Mouse (Mus musculus): ENCODE results near the gene Slc16a10. TPM values are rescaled to one million over a fixed set of nuclear protein-coding genes. Genes with fewer than 3 reads are reported as not detected.
"Not testable (repeated sequence)": the region's sequence is repeated elsewhere in the genome, so short reads cannot be mapped to it uniquely, and the experiment has no call there.

Slc16a10 gene
- total RNA-seq, 2 experiments from 2014 or later = 23.0 to 25.2 TPM

- DNase-seq (ENCODE audit: low spot score) = no peak
- intact Hi-C loops (cut with DNase I) = no loop called here
Measured at GRCm38 (mm10) chr10:40050763-40051162, 91.3 kb downstream of the Slc16a10 start.

- DNase-seq (ENCODE audit: low spot score) = no peak
- intact Hi-C loops (cut with DNase I) = no loop called here
Measured at GRCm38 (mm10) chr10:40041339-40041738, 100.7 kb downstream of the Slc16a10 start.

- no peak for DNase-seq (ENCODE audit: low spot score)
- intact Hi-C loops (cut with DNase I) = no loop called here
Measured at GRCm38 (mm10) chr10:40036686-40037560, 105.1 kb downstream of the Slc16a10 start.

GRCm38 (mm10) chr10:40034956-40035355, 107.1 kb downstream of the Slc16a10 start:
- intact Hi-C loops (cut with DNase I) = no loop called here
- DNase-seq (ENCODE audit: low spot score) = no peak

- DNase-seq (ENCODE audit: low spot score) = no peak
- intact Hi-C loops (cut with DNase I) = no loop called here
Measured at GRCm38 (mm10) chr10:40032897-40033296, 109.2 kb downstream of the Slc16a10 start.

- intact Hi-C loops (cut with DNase I) = no loop called here
- no peak for DNase-seq (ENCODE audit: low spot score)
Measured at GRCm38 (mm10) chr10:40030716-40031115, 111.3 kb downstream of the Slc16a10 start.

GRCm38 (mm10) chr10:40029610-40030009, 112.4 kb downstream of the Slc16a10 start:
- DNase-seq (ENCODE audit: low spot score) = no peak
- intact Hi-C loops (cut with DNase I) = no loop called here

GRCm38 (mm10) chr10:40028091-40028490, 114.0 kb downstream of the Slc16a10 start:
- intact Hi-C loops (cut with DNase I) = no loop called here

GRCm38 (mm10) chr10:40026546-40026945, 115.5 kb downstream of the Slc16a10 start:
- DNase-seq (ENCODE audit: low spot score) = no peak
- intact Hi-C loops (cut with DNase I) = no loop called here

More at GRCm38 (mm10) chr10:40028091-40028490, 114.0 kb downstream of the Slc16a10 start:
- no peak for DNase-seq (ENCODE audit: low spot score)

GRCm38 (mm10) chr10:40025560-40025959, 116.5 kb downstream of the Slc16a10 start:
- DNase-seq (ENCODE audit: low spot score) = no peak
- intact Hi-C loops (cut with DNase I) = no loop called here

GRCm38 (mm10) chr10:40024554-40025428, 117.3 kb downstream of the Slc16a10 start, which contains the start of gene Mfsd4b1:
TSS of gene Mfsd4b1 (minus strand) at chr10:40025268.
- intact Hi-C loops (cut with DNase I) = no loop called here
- peak; percentile 72 for DNase-seq (ENCODE audit: low spot score)

- intact Hi-C loops (cut with DNase I) = no loop called here
- DNase-seq (ENCODE audit: low spot score) = no peak
Measured at GRCm38 (mm10) chr10:40020401-40020800, 121.7 kb downstream of the Slc16a10 start.

GRCm38 (mm10) chr10:40019492-40019891, 122.6 kb downstream of the Slc16a10 start:
- no peak for DNase-seq (ENCODE audit: low spot score)
- intact Hi-C loops (cut with DNase I) = no loop called here

- intact Hi-C loops (cut with DNase I) = no loop called here
- DNase-seq (ENCODE audit: low spot score) = no peak
Measured at GRCm38 (mm10) chr10:40018261-40018860, 123.7 kb downstream of the Slc16a10 start.

GRCm38 (mm10) chr10:40009591-40009990, 132.5 kb downstream of the Slc16a10 start:
- DNase-seq (ENCODE audit: low spot score) = no peak
- intact Hi-C loops (cut with DNase I) = no loop called here

- DNase-seq (ENCODE audit: low spot score); intact Hi-C loops (cut with DNase I): not testable (repeated sequence)
Measured at GRCm38 (mm10) chr10:40008847-40009246, 133.2 kb downstream of the Slc16a10 start.

- no peak for DNase-seq (ENCODE audit: low spot score)
- intact Hi-C loops (cut with DNase I) = no loop called here
Measured at GRCm38 (mm10) chr10:40007953-40008352, 134.1 kb downstream of the Slc16a10 start.

GRCm38 (mm10) chr10:40006963-40007362, 135.1 kb downstream of the Slc16a10 start:
- no peak for DNase-seq (ENCODE audit: low spot score)
- intact Hi-C loops (cut with DNase I) = no loop called here

- intact Hi-C loops (cut with DNase I) = no loop called here
Measured at GRCm38 (mm10) chr10:40000746-40001145, 141.3 kb downstream of the Slc16a10 start.

GRCm38 (mm10) chr10:39991155-39991554, 150.9 kb downstream of the Slc16a10 start:
- intact Hi-C loops (cut with DNase I) = no loop called here
- DNase-seq (ENCODE audit: low spot score) = no peak

More at GRCm38 (mm10) chr10:40000746-40001145, 141.3 kb downstream of the Slc16a10 start:
- no peak for DNase-seq (ENCODE audit: low spot score)
